Mouse (Mus musculus): ENCODE results near the gene Calcb. TPM values are rescaled to one million over a fixed set of nuclear protein-coding genes. Genes with fewer than 3 reads are reported as not detected.
"Not testable (repeated sequence)": the region's sequence is repeated elsewhere in the genome, so short reads cannot be mapped to it uniquely, and the experiment has no call there.

The Calcb gene
- not detected in 2 replicates for polyA plus RNA-seq (2016; fragmentation: Nextera tagmentation; extraction: Ambion mirVana)

- no peaks in the 10 kb centered on the region for H3K36me3 ChIP-seq
- H3K4me2 ChIP-seq, result peak within 1 kb of the TSS; percentile 44
- peaks cover 25% of the 10 kb centered on the region for H3K4me1 ChIP-seq (replicated peaks)
- no peaks in the 10 kb centered on the region for H3K9me3 ChIP-seq
- peaks cover 58% of the 10 kb centered on the region for H3K27me3 ChIP-seq
- peak within 1 kb of the TSS; percentile 19 for H3K4me3 ChIP-seq (replicated peaks)
- WGBS, result 6% methylated on average over 11 of the region's 11 CpGs
- ATAC-seq (ENCODE audit: insufficient number of reproducible peaks, insufficient read depth, low FRiP score, low TSS enrichment, low read depth), result no peak
- H3K9ac ChIP-seq (replicated peaks), result 0 out of 2 replicates have a peak within 1 kb of the TSS, but pooled peaks have one; percentile 1
- H3K27ac ChIP-seq, result no peak within 1 kb of the TSS
Measured at GRCm38 (mm10) chr7:114718300-114718699, at the start of gene Calcb. TSS of gene Calcb (plus strand) at chr7:114718643.

DNA sequence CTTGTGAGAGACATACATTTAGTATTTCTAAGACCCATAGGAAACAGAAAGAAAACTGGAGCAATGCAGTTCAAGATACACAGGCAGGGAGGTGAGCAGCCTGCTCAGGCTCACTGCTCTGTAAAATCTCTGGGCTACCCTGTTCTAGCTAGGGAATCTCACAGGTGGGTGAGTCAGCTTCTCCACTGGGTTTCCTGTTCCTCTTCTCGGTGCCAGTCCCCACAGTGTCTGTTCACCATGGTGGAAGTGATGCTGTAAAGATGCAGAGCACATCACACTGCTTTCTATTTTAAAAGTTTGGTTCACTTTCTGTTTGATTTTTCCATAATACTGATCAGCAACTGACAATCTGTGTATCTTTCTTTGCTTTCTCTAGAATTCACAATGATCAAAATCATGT, 47.0 kb upstream of the Calcb start:
- H3K27me3 ChIP-seq, result no peaks in the 10 kb centered on the region
- no peak overlapping the region for H3K9ac ChIP-seq (replicated peaks)
- no peaks in the 10 kb centered on the region for H3K36me3 ChIP-seq
- no peaks in the 10 kb centered on the region for H3K4me1 ChIP-seq (replicated peaks)
- no peak for ATAC-seq (ENCODE audit: insufficient number of reproducible peaks, insufficient read depth, low FRiP score, low TSS enrichment, low read depth)
- no peaks in the 10 kb centered on the region for H3K9me3 ChIP-seq
- no peak overlapping the region for H3K4me3 ChIP-seq (replicated peaks)
- 88% methylated on average over 1 of the region's 1 CpGs for WGBS
- no peak overlapping the region for H3K4me2 ChIP-seq
- no peak overlapping the region for H3K27ac ChIP-seq

DNA sequence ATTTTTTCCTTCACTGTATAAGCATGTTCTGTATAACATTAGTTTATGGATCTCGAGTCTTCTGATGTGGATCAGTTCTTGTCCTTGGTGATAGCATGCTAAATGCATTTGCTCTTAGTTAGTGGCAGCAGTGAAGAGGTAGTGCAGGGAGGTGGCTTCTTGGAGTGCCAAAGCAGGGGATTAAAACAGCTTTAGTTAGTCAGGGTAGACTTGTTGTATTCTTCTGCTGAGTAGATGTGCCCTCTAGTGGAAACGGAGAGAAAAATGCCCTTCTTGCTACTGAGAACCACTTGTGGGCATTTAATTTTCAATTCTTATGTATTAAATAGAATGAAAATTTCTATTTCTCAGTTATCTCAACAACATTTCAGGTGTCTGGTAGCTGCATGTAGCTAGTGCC, 45.7 kb upstream of the Calcb start:
- Histone ChIP-seq H3K4me2 (no peak overlapping the region), H3K9ac (replicated peaks) (no peak overlapping the region), H3K4me1 (replicated peaks) (no peaks in the 10 kb centered on the region), H3K27ac (no peak overlapping the region), H3K9me3 (no peaks in the 10 kb centered on the region), H3K36me3 (no peaks in the 10 kb centered on the region), H3K27me3 (no peaks in the 10 kb centered on the region), H3K4me3 (replicated peaks) (no peak overlapping the region)
- ATAC-seq (ENCODE audit: insufficient number of reproducible peaks, insufficient read depth, low FRiP score, low TSS enrichment, low read depth), result no peak
- 34% methylated on average over 2 of the region's 2 CpGs for WGBS

DNA sequence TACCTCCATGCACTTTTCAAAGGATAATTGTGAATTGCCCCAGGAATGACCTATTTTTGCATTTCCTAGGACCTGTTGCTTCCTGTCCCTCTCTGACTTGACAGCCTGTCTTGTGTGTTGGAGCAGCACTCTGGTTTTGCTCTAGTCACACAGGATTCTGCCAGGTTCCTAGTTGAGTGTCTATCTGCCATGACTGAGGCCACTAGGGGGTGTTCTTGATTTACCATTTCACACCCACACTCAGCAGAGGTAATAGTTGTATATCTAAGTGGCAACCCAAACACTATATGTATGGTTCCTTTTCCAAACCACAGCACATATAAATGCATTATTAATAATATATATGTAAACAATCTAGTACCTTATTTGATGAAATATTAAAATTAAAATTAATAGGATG, 26.1 kb upstream of the Calcb start:
- H3K27me3 ChIP-seq, result no peaks in the 10 kb centered on the region

DNA sequence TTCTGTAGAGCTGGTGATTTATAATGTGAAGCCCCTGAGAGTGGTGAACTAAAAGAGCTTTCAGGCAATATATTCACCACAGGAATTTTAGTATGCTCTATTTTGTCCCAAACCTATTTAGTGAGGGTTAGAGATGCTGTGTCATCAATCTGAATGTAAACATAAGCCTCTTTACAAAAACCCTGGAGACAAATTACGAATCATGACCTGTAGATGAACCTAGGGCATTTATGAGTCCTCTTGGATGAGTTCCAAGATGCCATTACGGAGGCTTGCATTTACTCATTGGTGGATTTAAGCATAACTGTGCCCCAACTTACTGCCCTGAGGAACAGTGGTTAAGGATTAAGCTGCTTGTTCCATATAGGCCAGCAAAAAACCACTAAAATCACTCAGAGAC, 17.6 kb upstream of the Calcb start:
- H3K4me1 ChIP-seq (replicated peaks), result peaks cover 5% of the 10 kb centered on the region; the same call in 1 of the 2 replicates
- ATAC-seq (ENCODE audit: insufficient number of reproducible peaks, insufficient read depth, low FRiP score, low TSS enrichment, low read depth), result peak; percentile 37
- H3K36me3 ChIP-seq, result no peaks in the 10 kb centered on the region
- no peak overlapping the region for H3K4me2 ChIP-seq
- no peaks in the 10 kb centered on the region for H3K27me3 ChIP-seq
- no peak overlapping the region for H3K27ac ChIP-seq
- H3K9me3 ChIP-seq, result no peaks in the 10 kb centered on the region
- WGBS, result 37% methylated on average over 2 of the region's 2 CpGs
- no peak overlapping the region for H3K9ac ChIP-seq (replicated peaks)
- H3K4me3 ChIP-seq (replicated peaks), result no peak overlapping the region

More for the DNA sequence above, 26.1 kb upstream of the Calcb start:
- H3K4me3 ChIP-seq (replicated peaks), result no peak overlapping the region
- no peak for ATAC-seq (ENCODE audit: insufficient number of reproducible peaks, insufficient read depth, low FRiP score, low TSS enrichment, low read depth)
- H3K4me1 ChIP-seq (replicated peaks), result no peaks in the 10 kb centered on the region
- H3K27ac ChIP-seq, result no peak overlapping the region
- no peaks in the 10 kb centered on the region for H3K36me3 ChIP-seq
- H3K9ac ChIP-seq (replicated peaks), result no peak overlapping the region
- no peak overlapping the region for H3K4me2 ChIP-seq
- H3K9me3 ChIP-seq, result 0 out of 2 replicates have a peak, but pooled peaks cover under 1% of the 10 kb centered on the region

GRCm38 (mm10) chr7:114706716-114707115, 11.7 kb upstream of the Calcb start:
- 86% methylated on average over 4 of the region's 4 CpGs for WGBS
- no peak for ATAC-seq (ENCODE audit: insufficient number of reproducible peaks, insufficient read depth, low FRiP score, low TSS enrichment, low read depth)
- Histone ChIP-seq H3K9ac (replicated peaks) (no peak overlapping the region), H3K27me3 (0 out of 2 replicates have a peak, but pooled peaks cover 3% of the 10 kb centered on the region), H3K9me3 (no peaks in the 10 kb centered on the region), H3K4me2 (no peak overlapping the region), H3K36me3 (no peaks in the 10 kb centered on the region), H3K4me3 (replicated peaks) (no peak overlapping the region), H3K27ac (no peak overlapping the region), H3K4me1 (replicated peaks) (no peaks in the 10 kb centered on the region)

DNA sequence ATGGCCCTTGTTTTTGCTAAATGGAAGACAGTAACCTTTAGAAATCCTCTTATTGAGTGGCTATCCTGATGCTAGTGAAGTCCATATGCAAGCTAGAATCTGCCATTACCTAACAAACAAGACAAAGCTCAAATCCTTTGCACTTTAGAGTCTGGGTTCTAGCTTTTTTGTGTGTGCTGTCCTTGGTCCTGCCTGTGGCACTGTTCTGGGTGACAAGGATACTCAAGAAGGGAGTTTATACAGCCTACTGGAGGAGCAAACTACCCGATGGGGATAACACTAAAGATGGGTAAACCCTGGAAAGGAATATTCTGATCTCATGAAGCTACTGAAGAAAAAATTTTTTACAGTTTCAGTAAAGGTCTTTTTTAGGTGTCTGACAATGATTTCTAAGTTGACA, 11.0 kb upstream of the Calcb start:
- H3K27ac ChIP-seq, result no peak overlapping the region
- no peak overlapping the region for H3K4me2 ChIP-seq
- no peaks in the 10 kb centered on the region for H3K4me1 ChIP-seq (replicated peaks)
- H3K36me3 ChIP-seq, result no peaks in the 10 kb centered on the region
- no peak overlapping the region for H3K9ac ChIP-seq (replicated peaks)
- 0 out of 2 replicates have a peak, but pooled peaks cover 3% of the 10 kb centered on the region for H3K27me3 ChIP-seq
- no peaks in the 10 kb centered on the region for H3K9me3 ChIP-seq
- WGBS, result 56% methylated on average over 1 of the region's 1 CpGs
- no peak for ATAC-seq (ENCODE audit: insufficient number of reproducible peaks, insufficient read depth, low FRiP score, low TSS enrichment, low read depth)
- no peak overlapping the region for H3K4me3 ChIP-seq (replicated peaks)

DNA sequence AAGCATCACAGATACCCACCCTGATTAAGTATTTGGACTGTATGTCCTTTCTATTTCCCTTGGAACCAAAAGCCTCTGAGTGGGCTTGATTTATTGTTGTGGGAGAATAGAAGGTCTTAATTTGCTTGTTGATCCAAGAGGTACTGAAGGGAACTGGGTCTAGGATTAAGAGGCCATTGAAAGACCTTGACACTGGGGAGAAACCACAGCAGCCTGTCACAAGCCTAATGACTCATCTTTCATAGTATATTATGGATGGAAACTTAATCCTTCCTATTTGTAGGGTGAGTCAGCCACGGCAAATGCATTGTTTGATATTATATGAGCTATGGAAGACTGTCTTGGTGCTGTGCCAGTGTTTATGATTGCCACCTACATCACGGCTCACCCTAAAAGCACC, 8.0 kb upstream of the Calcb start:
- Histone ChIP-seq H3K27me3 (peaks cover 8% of the 10 kb centered on the region; the same call in 1 of the 2 replicates), H3K4me1 (replicated peaks) (no peaks in the 10 kb centered on the region), H3K9ac (replicated peaks) (no peak overlapping the region), H3K9me3 (no peaks in the 10 kb centered on the region), H3K36me3 (no peaks in the 10 kb centered on the region), H3K4me3 (replicated peaks) (no peak overlapping the region), H3K27ac (no peak overlapping the region), H3K4me2 (no peak overlapping the region)
- ATAC-seq (ENCODE audit: insufficient number of reproducible peaks, insufficient read depth, low FRiP score, low TSS enrichment, low read depth), result no peak
- 86% methylated on average over 2 of the region's 2 CpGs for WGBS

- Histone ChIP-seq H3K27me3 (peaks cover 20% of the 10 kb centered on the region), H3K9ac (replicated peaks) (no peak overlapping the region), H3K36me3 (no peaks in the 10 kb centered on the region), H3K27ac (no peak overlapping the region), H3K4me2 (no peak overlapping the region), H3K9me3 (no peaks in the 10 kb centered on the region), H3K4me3 (replicated peaks) (no peak overlapping the region), H3K4me1 (replicated peaks) (0 out of 2 replicates have a peak, but pooled peaks cover under 1% of the 10 kb centered on the region)
- 72% methylated on average over 1 of the region's 1 CpGs for WGBS
- ATAC-seq (ENCODE audit: insufficient number of reproducible peaks, insufficient read depth, low FRiP score, low TSS enrichment, low read depth), result no peak
Measured at GRCm38 (mm10) chr7:114712523-114712922, 5.9 kb upstream of the Calcb start.

DNA sequence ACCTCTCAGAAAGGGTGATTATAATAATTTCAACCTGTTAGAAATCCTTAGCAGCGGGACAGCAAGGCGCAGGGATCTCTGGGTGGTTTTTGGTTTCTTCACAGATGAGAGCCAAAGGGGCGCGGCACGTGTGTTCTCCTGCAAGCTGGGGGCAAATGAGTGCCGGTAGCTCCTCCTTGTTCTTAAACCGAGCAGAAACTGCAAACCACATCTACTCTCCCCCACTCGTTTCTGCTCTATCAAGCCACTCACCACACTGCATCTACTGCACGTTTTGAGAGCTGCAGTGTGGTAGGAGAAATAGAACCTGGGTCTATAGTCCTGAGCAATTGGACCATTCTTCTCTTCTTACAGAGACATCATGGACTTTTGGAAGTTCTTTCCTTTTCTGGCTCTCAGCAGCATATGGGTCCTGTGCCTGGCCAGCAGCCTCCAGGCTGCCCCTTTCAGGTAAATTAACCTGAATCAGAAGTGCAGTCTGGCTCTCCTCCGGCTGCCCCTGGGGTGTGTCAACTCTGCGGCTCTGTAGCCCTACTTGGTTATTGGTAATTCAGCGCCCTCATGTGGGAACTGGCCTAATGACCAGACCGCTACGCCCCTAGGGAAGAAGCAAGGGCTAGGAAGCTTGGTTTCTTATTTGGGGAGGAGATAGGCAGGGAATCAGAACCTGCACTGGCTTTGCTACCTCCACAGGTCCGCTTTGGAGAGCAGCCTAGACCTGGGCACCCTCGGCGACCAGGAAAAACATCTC, 1.1 kb downstream of the Calcb start:
- no peaks in the 10 kb centered on the region for H3K9me3 ChIP-seq
- ATAC-seq (ENCODE audit: insufficient number of reproducible peaks, insufficient read depth, low FRiP score, low TSS enrichment, low read depth), result peak; percentile 59; the same call in 1 of the 2 replicates
- peaks cover 57% of the 10 kb centered on the region for H3K27me3 ChIP-seq
- H3K4me2 ChIP-seq, result peak overlapping the region; percentile 44
- 0 out of 2 replicates have a peak overlapping the region, but pooled peaks have one; percentile 1 for H3K9ac ChIP-seq (replicated peaks)
- H3K4me1 ChIP-seq (replicated peaks), result peaks cover 25% of the 10 kb centered on the region
- peak overlapping the region; percentile 10; the same call in 1 of the 2 replicates for H3K4me3 ChIP-seq (replicated peaks)
- no peak overlapping the region for H3K27ac ChIP-seq
- 5% methylated on average over 17 of the region's 17 CpGs for WGBS
- H3K36me3 ChIP-seq, result no peaks in the 10 kb centered on the region

DNA sequence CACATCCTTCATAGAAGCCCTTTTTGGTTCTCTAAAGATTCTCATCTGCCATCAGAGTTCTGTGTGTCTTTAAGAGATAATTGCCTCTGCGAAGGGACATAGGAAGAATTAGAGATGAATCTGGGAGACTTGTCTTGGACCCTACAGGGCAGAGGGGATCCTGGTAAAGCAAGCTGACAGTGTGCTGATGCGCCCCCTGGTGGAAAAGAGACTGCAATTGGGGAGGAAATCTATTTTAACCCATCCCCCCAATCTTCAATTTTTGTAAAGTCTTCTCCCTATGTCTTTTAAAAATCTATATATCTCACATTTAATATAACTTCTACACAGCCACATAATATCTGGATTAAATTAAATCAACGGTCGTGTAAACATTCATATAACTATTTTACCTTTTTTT, 11.3 kb downstream of the Calcb start:
- not testable (repeated sequence) for H3K36me3 ChIP-seq; H3K4me1 ChIP-seq (replicated peaks); H3K9me3 ChIP-seq; H3K27ac ChIP-seq; H3K9ac ChIP-seq (replicated peaks); ATAC-seq (ENCODE audit: insufficient number of reproducible peaks, insufficient read depth, low FRiP score, low TSS enrichment, low read depth); H3K4me2 ChIP-seq; H3K27me3 ChIP-seq; H3K4me3 ChIP-seq (replicated peaks)
- WGBS, result 61% methylated on average over 4 of the region's 4 CpGs

- no peak overlapping the region for H3K4me3 ChIP-seq (replicated peaks)
- no peak overlapping the region for H3K27ac ChIP-seq
- H3K9me3 ChIP-seq, result no peaks in the 10 kb centered on the region
- WGBS, result 77% methylated on average over 6 of the region's 6 CpGs
- no peaks in the 10 kb centered on the region for H3K36me3 ChIP-seq
- H3K27me3 ChIP-seq, result no peaks in the 10 kb centered on the region
- H3K4me2 ChIP-seq, result no peak overlapping the region
- no peaks in the 10 kb centered on the region for H3K4me1 ChIP-seq (replicated peaks)
- ATAC-seq (ENCODE audit: insufficient number of reproducible peaks, insufficient read depth, low FRiP score, low TSS enrichment, low read depth), result no peak
- H3K9ac ChIP-seq (replicated peaks), result no peak overlapping the region
Measured at GRCm38 (mm10) chr7:114731175-114731574, 12.7 kb downstream of the Calcb start.

Measured in limb, embryonic 12.5 days (tissue).